Mouse (Mus musculus) embryonic facial prominence, embryonic 13.5 days (tissue): ENCODE measurements at regions not wholly inside any gene's neighbourhood (a gene's known extent, or its start where the extent isn't known, plus 50 kb on each side); places are given as distances from the start of the nearest gene placed in this dataset.

Experiments used
- ATAC-seq: fragments of 200-750 bp; cut with Nextera tagmentation; 2 replicates; pipeline ENCODE4 v1.8.0; 2017; ENCODE audit warnings: low read depth; ENCODE audit not compliant: insufficient number of reproducible peaks, insufficient read depth, low FRiP score, low TSS enrichment
- H3K27ac ChIP-seq: fragments of 300-500 bp; sonication (generic); 2 replicates; pipeline ENCODE4 v1.5.1; 2015; ENCODE audit warnings: moderate library complexity, mild to moderate bottlenecking, inconsistent platforms
- H3K27me3 ChIP-seq: fragments of 300-500 bp; sonication (generic); 2 replicates; pipeline ENCODE4 v1.6.1; 2015; ENCODE audit warnings: mild to moderate bottlenecking, inconsistent platforms
- H3K36me3 ChIP-seq: fragments of 300-500 bp; sonication (generic); 2 replicates; pipeline ENCODE4 v1.6.1; 2015; ENCODE audit warnings: mild to moderate bottlenecking, inconsistent platforms
- H3K4me1 ChIP-seq: fragments of 300-500 bp; sonication (generic); 2 replicates; pipeline ENCODE4 v1.6.1; 2015; ENCODE audit warnings: inconsistent platforms
- H3K4me2 ChIP-seq: fragments of 300-500 bp; sonication (generic); 2 replicates; pipeline ENCODE4 v1.6.1; 2015; ENCODE audit warnings: moderate library complexity, mild to moderate bottlenecking, inconsistent platforms
- H3K4me3 ChIP-seq: fragments of 300-500 bp; sonication (generic); 2 replicates; pipeline ENCODE4 v1.5.1; 2015; ENCODE audit warnings: mild to moderate bottlenecking, inconsistent platforms
- H3K9ac ChIP-seq: fragments of 300-500 bp; sonication (generic); 2 replicates; pipeline ENCODE4 v1.6.1; 2015; ENCODE audit warnings: mild to moderate bottlenecking, inconsistent platforms
- H3K9me3 ChIP-seq: fragments of 300-500 bp; sonication (generic); 2 replicates; pipeline ENCODE4 v1.6.1; 2016; ENCODE audit warnings: inconsistent platforms
- WGBS: fragments of 180-500 bp; shearing (Covaris S2); methylation state at CpG from one replicate; pipeline ENCODE4 v1.1.7; 2015; ENCODE audit warnings: mixed read lengths; 5-methylcytosine and 5-hydroxymethylcytosine counted together

GRCm38 (mm10) chr9:71383901-71384300 lies 101.8 kb downstream of the Polr2m start:
- Histone ChIP-seq H3K9ac (no peak overlapping the region), H3K4me2 (no peak overlapping the region), H3K27ac (no peak overlapping the region), H3K4me3 (no peak overlapping the region), H3K36me3 (no peaks in the 10 kb centered on the region), H3K4me1 (no peaks in the 10 kb centered on the region), H3K27me3 (no peaks in the 10 kb centered on the region), H3K9me3 (no peaks in the 10 kb centered on the region)
- no peak for ATAC-seq
- WGBS = 68% methylated on average over 4 of the region's 4 CpGs

GRCm38 (mm10) chr9:71379731-71380250 lies 105.9 kb downstream of the Polr2m start:
- no peak for ATAC-seq
- Histone ChIP-seq H3K4me3 (no peak overlapping the region), H3K9ac (no peak overlapping the region), H3K4me2 (no peak overlapping the region), H3K27me3 (no peaks in the 10 kb centered on the region), H3K9me3 (no peaks in the 10 kb centered on the region), H3K4me1 (no peaks in the 10 kb centered on the region), H3K27ac (no peak overlapping the region), H3K36me3 (no peaks in the 10 kb centered on the region)
- WGBS = 76% methylated on average over 4 of the region's 4 CpGs

DNA sequence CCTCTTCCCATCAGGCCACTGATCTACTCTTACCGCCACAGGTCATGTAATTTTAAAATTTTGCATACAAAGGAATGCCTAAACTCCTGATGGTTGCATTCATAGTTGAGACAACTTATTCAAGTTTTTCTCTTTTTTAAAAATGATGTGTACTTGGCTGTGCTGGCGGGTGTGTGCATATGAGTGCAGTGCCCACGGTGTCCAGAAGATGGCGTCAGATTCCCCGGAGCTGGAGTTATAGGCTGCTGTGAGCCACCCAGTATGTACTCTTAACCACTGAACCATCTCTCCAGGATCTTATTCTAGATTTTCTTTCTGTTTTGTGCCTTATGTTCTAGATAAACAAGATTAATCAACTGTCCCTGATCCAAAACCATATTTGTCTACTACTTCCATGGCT lies 116.0 kb downstream of the Polr2m start:
- no peak overlapping the region for H3K4me2 ChIP-seq
- no peak overlapping the region for H3K4me3 ChIP-seq
- peak overlapping the region; percentile 71; the same call in 1 of the 2 replicates for H3K27ac ChIP-seq
- WGBS = 76% methylated on average over 5 of the region's 5 CpGs
- no peaks in the 10 kb centered on the region for H3K36me3 ChIP-seq
- 0 out of 2 replicates have a peak, but pooled peaks cover 3% of the 10 kb centered on the region for H3K9me3 ChIP-seq
- H3K27me3 ChIP-seq = no peaks in the 10 kb centered on the region
- no peak overlapping the region for H3K9ac ChIP-seq
- peaks cover 15% of the 10 kb centered on the region for H3K4me1 ChIP-seq
- no peak for ATAC-seq

- WGBS = 35% methylated on average over 2 of the region's 2 CpGs
- Histone ChIP-seq H3K4me1 (peaks cover 21% of the 10 kb centered on the region), H3K9ac (no peak overlapping the region), H3K36me3 (no peaks in the 10 kb centered on the region), H3K27ac (peak overlapping the region; percentile 71), H3K4me2 (no peak overlapping the region), H3K4me3 (no peak overlapping the region), H3K9me3 (0 out of 2 replicates have a peak, but pooled peaks cover 3% of the 10 kb centered on the region), H3K27me3 (no peaks in the 10 kb centered on the region)
- no peak for ATAC-seq
Measured at GRCm38 (mm10) chr9:71369202-71369601, 116.5 kb downstream of the Polr2m start.

- Histone ChIP-seq H3K27ac (no peak overlapping the region; the same call in 1 of the 2 replicates), H3K9me3 (0 out of 2 replicates have a peak, but pooled peaks cover 3% of the 10 kb centered on the region), H3K4me3 (no peak overlapping the region), H3K27me3 (no peaks in the 10 kb centered on the region), H3K4me2 (no peak overlapping the region), H3K9ac (no peak overlapping the region; the same call in 1 of the 2 replicates), H3K36me3 (no peaks in the 10 kb centered on the region), H3K4me1 (peaks cover 24% of the 10 kb centered on the region)
- WGBS = 53% methylated on average over 9 of the region's 9 CpGs
- ATAC-seq = no peak
Measured at GRCm38 (mm10) chr9:71366573-71366972, 119.2 kb downstream of the Polr2m start.

GRCm38 (mm10) chr9:71365177-71365738 lies 120.5 kb downstream of the Polr2m start:
- Histone ChIP-seq H3K4me2 (no peak overlapping the region), H3K27me3 (no peaks in the 10 kb centered on the region), H3K4me1 (peaks cover 24% of the 10 kb centered on the region), H3K27ac (peak overlapping the region; percentile 16), H3K9me3 (0 out of 2 replicates have a peak, but pooled peaks cover 3% of the 10 kb centered on the region), H3K9ac (no peak overlapping the region), H3K4me3 (no peak overlapping the region), H3K36me3 (no peaks in the 10 kb centered on the region)
- ATAC-seq = no peak; the same call in 1 of the 2 replicates
- WGBS = 34% methylated on average over 12 of the region's 12 CpGs

DNA sequence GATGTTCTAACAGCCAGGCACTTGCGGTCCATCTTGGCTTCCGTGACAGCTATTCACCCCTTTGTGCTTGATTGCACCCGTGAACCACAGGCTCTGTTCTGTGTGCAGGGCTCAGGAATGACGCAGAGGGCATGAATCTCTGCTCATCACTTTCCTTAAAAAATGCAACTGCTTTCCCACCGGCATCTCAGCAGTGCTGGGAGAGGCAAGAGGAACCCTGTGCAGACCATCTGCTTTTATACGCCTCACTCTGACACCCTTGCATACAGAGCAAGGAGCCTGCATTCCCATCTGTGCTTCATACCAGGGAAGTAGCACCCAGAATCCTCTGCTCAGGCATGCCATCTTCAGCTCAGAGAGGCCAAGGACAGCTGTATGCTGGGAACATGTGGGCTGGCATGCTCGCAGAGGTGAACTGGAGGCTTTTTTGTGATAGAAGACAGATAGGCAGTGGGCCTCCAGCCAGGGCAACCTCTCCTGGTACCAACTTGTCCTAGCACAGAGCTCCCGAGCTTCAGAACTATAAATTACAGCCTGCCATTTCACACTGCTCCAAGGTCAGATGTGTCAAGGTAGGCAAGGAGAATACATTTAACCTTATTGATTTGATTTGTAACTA lies 121.6 kb downstream of the Polr2m start:
- Histone ChIP-seq H3K9ac (no peak overlapping the region), H3K4me1 (peaks cover 24% of the 10 kb centered on the region), H3K27me3 (no peaks in the 10 kb centered on the region), H3K4me3 (no peak overlapping the region), H3K9me3 (0 out of 2 replicates have a peak, but pooled peaks cover 3% of the 10 kb centered on the region), H3K4me2 (no peak overlapping the region), H3K36me3 (no peaks in the 10 kb centered on the region), H3K27ac (no peak overlapping the region)
- ATAC-seq = no peak
- 77% methylated on average over 8 of the region's 8 CpGs for WGBS

DNA sequence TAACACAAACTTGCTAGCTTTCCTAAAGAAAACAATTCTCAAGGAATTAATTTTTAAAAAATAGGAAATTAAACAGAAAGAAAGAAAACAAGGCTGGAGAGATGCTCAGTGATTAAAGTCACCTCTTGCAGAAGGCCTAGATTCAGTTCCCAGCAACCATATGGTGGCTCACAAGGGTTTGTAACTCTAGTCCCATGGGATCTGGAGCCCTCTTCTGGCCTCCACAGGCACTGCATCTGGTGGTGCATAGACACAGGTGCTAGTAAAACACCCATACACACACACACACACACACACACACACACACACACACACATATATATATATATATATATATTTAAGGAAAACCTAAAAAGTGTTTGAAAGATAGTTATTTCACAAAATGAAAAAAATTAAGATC lies 123.3 kb downstream of the Polr2m start:
- Histone ChIP-seq H3K4me1 (peaks cover 24% of the 10 kb centered on the region), H3K4me2 (no peak overlapping the region), H3K4me3 (no peak overlapping the region), H3K27ac (no peak overlapping the region), H3K27me3 (no peaks in the 10 kb centered on the region), H3K36me3 (no peaks in the 10 kb centered on the region), H3K9ac (no peak overlapping the region), H3K9me3 (no peaks in the 10 kb centered on the region)
- no peak for ATAC-seq

DNA sequence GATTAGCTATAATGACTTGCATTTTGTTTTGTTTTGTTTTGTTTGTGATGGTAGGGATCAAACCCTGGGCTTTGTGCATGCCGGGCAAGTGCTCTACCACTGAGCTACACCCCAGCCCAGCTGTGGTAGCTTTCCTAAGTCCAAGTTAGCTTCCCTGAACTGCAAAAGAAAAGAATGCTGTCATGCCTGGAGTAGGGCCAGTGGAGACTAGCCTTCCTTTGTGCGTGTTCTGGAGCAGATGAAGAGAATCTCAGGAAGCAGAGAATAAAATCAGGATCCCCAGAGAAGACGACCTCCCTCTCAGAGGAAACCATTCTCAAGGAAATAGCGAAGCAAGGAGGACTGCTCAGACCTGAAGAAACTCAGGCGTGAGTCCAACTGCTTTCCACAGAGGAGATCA lies 123.8 kb downstream of the Polr2m start:
- Histone ChIP-seq H3K4me2 (no peak overlapping the region), H3K27me3 (no peaks in the 10 kb centered on the region), H3K4me1 (peaks cover 23% of the 10 kb centered on the region), H3K9me3 (no peaks in the 10 kb centered on the region), H3K27ac (no peak overlapping the region), H3K36me3 (no peaks in the 10 kb centered on the region), H3K4me3 (no peak overlapping the region), H3K9ac (no peak overlapping the region)
- WGBS = 76% methylated on average over 5 of the region's 5 CpGs
- no peak for ATAC-seq

DNA sequence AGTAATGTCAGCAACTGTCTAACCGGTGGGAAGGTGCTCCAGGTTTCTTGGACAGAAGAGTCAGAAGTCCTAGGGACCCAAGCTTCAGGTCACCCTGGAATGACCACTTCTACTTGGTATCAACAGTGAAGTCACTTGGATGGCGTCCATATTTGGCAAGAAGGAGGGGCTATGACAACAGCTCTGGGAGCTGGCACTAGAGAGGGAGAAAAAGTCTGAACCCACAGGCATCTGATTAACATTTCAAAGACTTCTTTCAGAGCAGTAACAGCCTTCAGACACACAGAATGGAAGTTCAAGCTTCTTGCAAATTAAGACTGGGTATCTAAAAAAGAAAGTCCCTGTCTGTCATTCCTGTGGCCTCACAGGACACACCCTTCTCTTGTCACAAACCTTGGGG lies 124.4 kb downstream of the Polr2m start:
- ATAC-seq = no peak
- H3K27me3 ChIP-seq = no peaks in the 10 kb centered on the region
- 83% methylated on average over 2 of the region's 2 CpGs for WGBS

DNA sequence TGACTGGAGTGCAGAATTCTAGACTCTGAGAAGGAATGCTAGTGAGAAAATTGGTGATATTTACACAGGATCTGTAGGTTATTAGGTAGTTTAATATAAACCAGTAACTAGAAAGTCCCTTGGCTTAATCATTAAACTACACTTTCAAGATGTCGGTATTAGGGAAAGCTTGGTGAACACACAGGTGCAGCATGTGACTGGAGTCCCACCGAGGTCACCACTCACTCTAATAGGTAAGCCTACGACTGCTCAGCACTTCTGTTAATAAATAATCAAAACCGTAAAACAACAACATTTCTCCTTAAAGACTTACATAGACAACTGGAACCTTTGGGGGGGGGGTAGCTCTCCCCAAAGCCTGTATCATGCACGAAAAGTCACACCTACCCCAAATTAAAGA lies 125.1 kb downstream of the Polr2m start:
- Histone ChIP-seq H3K36me3 (no peaks in the 10 kb centered on the region), H3K9me3 (no peaks in the 10 kb centered on the region), H3K9ac (no peak overlapping the region), H3K4me1 (peaks cover 18% of the 10 kb centered on the region), H3K4me2 (no peak overlapping the region), H3K4me3 (no peak overlapping the region), H3K27me3 (no peaks in the 10 kb centered on the region), H3K27ac (no peak overlapping the region)
- no peak for ATAC-seq
- 86% methylated on average over 5 of the region's 5 CpGs for WGBS

More for the DNA sequence above, 124.4 kb downstream of the Polr2m start:
- no peak overlapping the region for H3K4me3 ChIP-seq
- no peak overlapping the region for H3K27ac ChIP-seq
- H3K4me2 ChIP-seq = no peak overlapping the region
- no peak overlapping the region for H3K9ac ChIP-seq
- H3K9me3 ChIP-seq = no peaks in the 10 kb centered on the region
- H3K4me1 ChIP-seq = peaks cover 18% of the 10 kb centered on the region
- no peaks in the 10 kb centered on the region for H3K36me3 ChIP-seq

DNA sequence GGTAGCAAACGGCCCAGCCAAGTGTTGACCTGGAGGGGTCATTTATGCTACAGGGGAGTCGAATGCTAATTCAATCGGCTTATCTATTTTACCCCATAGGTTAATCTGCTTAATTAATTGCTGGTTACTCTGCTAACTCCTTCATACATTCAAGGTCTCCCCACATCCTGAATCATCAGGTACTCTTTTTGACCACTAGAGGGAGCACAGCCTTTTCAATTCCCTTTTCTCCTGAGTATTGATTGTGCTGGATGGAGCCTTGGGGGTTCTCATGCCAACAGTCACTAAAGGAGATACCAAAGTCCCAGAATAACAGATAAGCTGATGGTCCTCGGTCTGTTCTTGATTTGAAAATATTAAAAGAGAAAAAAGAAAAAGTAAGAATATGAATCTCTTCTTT lies 126.8 kb downstream of the Polr2m start:
- no peak for ATAC-seq
- 36% methylated on average over 4 of the region's 4 CpGs for WGBS
- no peaks in the 10 kb centered on the region for H3K27me3 ChIP-seq

More for the DNA sequence above, 126.8 kb downstream of the Polr2m start:
- Histone ChIP-seq H3K4me3 (no peak overlapping the region), H3K9me3 (no peaks in the 10 kb centered on the region), H3K36me3 (no peaks in the 10 kb centered on the region), H3K4me2 (no peak overlapping the region), H3K27ac (no peak overlapping the region), H3K4me1 (peaks cover 1% of the 10 kb centered on the region; the same call in 1 of the 2 replicates), H3K9ac (no peak overlapping the region)
